Mouse (Mus musculus) adrenal gland, adult 8-10 months (tissue): ENCODE results near the gene 1810062G17Rik. TPM values are rescaled to one million over a fixed set of nuclear protein-coding genes. Genes with fewer than 3 reads are reported as not detected.

ENCODE experiments used
- DNase-seq: peaks from one replicate; pipeline ENCODE4 v3.0.0; 2022
- total RNA-seq, 4 experiments: library from RNA; stranded (reverse); gene quantifications; 2 replicates each; pipeline ENCODE4 v1.2.4; 2022

1810062G17Rik gene
- 1 to 10 TPM in 2 of 4 experiments, under 1 TPM in 2; 0.52 to 1.8 (median 0.86) TPM for total RNA-seq

DNA sequence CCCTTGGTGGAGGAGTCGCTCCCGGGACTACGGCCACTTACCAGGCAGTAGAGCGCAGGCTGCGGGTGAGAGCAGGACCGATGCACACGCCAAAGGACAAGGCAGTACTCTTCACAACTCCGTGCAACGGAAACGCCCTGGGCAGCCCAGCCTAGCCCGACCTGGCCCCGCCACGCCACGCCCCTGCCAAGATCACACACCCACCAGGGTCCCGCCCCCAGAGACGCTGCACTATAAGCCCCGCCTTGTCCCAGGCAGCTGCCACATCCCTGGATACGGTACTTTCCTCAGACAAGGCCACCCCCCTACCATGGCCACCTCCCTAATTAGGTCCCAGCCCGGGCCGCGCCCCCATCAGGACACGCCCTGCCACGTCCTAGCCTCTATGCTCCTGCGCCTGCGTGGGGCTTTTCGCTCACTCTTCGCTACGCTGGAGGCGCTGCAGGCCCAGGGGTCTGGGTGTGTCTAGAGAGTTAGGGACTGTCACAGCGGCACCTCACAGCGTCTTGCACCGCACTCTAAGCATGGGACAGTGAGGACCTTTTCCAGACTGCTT is at the start of gene 1810062G17Rik, which contains the start of gene Anxa5:
1810062G17Rik (plus strand) TSS at position 406 of the 556 bp plus-strand sequence.
Anxa5 (minus strand) TSS at position 363 of the 556 bp plus-strand sequence.
- DNase-seq: peak; percentile 100

DNA sequence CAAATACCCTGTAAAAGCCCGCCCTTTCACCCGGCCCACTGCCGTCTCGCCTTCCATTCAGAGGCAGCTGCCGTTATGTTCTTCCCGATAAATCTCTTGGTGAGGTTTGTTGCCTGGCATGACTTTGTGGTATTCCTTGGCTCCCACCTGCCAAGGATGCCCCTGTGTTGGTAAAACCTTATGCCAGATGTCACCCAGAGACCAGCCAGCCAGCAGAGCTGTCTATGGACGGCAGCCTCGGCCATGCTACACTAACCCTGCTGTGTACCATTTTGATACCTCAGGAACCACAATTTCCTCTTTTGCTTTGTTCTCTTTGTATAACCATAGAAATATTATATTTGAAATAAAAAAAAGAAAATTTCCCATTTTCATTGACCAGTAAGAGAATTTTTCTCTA is 48.4 kb upstream of the 1810062G17Rik start:
- no peak for DNase-seq

DNA sequence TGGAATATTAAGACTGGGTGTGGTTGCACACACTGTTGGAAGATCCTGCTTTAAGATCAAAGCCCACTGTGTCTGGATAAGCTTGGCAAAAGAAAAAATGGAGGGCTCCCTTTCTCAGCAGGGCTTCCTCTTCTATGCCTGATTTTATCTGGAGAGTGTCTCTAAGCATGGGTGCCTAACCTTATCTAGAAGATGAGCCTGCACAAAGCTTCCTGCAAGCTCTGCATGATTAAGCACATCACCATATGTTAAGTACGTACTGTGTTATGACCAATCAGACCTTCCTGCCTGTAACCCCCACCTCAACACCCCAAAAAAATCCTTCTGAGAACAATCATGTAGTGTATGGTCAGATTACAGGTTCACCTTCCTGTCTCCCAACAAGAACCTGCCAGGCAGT is 45.4 kb upstream of the 1810062G17Rik start:
- DNase-seq: no peak

DNA sequence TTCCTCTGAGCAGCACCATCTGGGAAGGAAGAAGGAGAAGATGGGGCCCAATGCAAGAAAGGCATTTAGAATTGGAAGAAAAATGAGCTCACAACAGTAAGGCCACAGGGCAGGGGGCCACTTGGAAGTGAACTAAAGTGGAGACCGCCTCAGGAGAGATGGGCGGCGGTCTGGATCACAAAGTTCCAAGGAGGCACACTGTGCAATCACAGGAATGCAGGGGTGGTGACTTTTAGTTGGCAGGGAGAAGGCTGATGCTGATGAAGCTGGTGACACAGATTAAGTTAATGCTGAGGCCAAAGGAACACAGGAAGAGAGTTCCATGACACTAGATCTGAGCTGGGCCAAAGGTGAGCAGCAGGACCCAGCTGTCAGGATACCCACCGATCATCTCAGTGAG is 35.5 kb upstream of the 1810062G17Rik start:
- no peak for DNase-seq

DNA sequence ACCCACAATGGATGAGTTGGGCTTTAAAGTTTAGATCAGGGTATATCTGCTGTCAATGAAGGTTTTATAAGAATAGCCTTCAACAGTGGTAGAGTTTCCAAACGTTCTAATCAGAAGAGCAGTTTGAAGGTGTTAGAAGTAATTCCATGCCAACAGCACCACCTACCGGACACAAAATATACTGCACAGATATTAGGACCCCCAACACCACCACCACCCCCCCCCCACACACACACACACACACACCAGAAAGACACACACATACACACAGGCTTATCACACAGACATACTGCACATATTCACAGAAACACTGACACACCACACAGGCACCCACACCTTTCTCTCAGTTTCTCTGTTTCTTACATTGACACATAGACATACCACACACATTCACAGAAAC is 33.3 kb upstream of the 1810062G17Rik start:
- no peak for DNase-seq

DNA sequence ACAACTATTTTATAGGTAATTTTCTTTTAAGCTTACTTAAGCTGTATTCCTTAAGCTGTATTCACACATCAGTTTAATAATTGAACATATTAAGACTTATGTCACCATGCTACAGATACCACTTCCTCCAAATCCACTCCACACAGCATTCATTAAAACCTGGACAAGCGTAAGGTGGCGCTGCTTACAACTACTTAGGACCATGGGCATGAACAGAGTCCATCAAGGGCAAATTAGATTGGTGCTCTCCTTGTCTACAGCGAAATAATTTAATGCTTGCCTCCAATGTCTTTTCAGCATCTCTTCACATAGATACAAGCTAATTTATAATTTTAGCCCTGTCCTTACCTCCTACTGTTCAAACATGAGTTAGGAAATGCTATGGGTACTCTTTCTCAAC is 29.7 kb upstream of the 1810062G17Rik start:
- no peak for DNase-seq

DNA sequence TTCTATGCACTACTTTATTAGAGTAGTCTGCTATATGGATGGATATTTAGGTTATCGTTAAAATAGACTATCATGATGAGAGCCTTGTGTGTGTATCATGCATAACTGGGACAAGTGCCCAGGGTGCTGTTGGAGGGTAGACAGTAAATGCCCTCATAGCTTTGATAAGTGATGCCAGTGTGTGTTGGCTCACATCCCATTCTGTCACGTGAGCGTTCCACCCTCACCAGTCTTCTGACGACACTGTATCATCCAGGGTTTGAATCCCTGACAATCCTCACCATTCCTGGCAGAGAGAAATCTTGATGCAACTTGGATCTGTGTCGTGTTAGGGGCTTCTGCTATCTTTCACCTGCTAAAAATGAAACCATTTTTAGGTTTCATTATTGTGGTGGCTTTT is 29.2 kb upstream of the 1810062G17Rik start:
- DNase-seq: no peak

DNA sequence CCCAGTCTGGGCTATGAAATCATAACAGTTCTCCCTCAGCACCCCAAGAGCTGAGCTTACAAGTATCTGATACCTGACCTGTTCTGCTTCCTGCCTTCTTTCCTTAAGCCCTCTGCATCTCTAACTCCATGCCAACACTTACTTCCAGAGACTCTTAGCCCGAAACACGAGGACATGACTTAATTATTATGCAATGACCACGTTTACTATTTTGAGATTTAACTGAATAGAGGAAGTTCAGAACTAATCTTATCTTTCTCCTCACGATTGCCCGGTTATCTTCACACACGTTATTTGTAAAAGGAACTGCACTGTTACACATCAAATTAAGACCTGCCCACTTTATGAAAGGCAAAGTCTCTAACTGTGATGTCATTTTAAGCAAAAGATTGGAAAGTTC is 28.8 kb upstream of the 1810062G17Rik start:
- DNase-seq: no peak

DNA sequence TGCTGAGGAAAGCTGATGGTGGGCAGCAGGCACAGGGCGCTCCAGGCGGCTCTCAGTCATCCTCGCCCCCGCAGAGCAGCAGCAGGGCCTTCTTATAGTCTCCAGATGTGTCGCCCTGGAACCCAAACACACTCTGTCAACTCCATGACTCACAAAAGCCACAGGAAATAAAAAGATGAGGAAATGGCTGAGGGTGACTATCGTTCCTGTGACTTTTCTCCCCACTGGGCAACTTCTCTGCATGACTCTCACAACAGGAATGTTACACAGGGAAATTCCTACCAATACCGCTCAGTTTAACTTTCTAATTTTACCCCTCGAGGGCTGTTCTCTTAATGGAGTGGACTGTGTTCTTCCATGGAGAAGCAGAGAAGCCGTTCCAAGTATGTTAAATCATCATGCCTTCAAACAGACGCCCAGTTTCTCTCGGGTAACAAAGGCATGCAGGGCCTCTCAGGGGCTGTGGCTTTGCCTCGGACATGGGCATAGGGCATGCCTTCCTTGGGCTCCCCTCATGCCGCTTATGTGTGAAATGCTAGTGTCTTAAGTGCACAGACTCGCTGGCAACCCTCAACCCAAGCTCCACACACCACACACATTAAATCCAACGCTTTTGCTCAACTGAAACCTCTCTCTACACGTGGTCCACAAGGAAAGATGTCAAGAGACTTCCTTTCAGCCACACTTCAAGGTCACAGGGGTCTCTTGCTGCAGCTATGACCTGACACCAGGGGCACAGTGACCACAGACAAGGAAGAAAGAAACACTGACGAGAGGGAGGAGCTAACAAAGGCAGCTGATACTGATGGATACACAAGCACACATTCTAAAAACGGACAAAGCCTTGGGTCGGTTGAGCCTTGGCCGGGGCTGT is 26.2 kb upstream of the 1810062G17Rik start:
- no peak for DNase-seq

DNA sequence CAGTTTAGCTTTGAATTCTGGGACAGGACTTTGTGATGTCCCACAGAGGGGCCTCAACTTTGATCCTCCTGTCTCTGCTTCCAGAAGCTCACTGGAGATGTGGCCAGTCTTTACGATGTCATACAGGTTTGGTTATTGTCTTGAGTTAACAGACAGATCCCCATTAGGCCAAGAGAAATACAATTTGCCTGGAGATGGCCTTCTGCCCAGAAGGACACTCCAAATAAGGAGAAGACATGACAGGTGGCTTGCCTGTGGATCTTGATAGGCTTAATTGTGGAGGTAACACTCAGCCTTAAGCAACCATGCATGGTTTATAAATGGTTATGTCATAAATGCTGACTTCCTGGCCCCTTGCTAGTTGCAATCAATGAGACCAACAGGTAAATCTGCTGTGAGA is 23.2 kb upstream of the 1810062G17Rik start:
- DNase-seq: no peak

DNA sequence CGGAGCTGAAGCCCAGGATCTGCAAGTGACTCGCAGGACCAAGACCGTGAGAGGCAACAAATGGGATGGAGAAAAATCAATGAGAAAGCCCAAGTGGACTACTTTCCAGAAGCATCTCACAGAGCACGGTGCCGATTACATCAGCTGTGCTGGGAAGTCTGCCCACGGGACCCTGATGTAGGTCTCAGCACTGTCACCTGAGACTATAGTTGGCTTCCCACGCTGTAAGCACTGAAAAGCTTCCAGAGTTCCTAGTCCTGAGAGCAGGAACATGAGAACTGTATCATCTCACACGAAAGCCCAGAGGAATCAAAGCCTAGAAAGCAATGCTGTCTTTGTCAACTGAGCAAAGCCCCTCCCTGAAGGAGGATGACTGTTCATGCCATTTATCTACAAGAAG is 20.6 kb upstream of the 1810062G17Rik start:
- no peak for DNase-seq

DNA sequence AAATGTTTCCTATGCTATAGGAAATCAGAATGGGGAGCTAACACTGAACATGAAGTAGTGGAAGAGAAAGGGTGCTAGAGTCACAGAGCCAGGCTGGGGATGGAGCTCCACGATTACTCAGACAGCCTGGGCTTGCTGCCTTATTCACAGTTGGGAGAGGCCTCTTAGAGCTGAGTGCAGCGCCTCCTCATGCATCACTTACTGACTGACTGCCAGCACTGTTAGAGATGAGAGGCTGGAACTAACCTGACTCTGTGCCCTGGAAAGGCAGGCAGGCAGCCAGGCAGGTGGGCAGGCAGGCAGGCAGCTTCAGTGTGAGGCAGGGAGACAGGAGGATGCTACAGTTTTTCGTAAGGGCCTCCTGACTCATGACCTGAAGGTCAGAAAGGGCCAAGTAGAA is 20.2 kb upstream of the 1810062G17Rik start:
- DNase-seq: no peak

DNA sequence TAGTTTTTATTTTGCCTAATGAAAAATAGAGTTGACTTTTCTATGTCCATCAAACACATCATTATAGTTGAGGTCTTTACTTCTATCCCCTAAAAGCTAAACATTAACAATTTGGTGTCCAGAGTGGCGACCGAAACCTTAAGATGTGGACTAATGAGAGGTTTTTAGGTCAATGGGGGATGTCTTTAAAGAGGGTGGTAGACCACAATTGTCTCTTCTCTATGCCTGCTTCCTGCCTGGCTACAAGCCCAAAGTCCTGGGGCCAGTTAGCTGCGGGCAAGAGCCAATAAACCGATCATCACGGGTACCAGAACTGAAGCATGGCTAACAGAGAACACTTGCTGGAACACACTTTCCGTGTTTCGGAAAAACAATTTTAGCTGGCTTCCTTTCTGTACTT is 15.0 kb upstream of the 1810062G17Rik start:
- no peak for DNase-seq

DNA sequence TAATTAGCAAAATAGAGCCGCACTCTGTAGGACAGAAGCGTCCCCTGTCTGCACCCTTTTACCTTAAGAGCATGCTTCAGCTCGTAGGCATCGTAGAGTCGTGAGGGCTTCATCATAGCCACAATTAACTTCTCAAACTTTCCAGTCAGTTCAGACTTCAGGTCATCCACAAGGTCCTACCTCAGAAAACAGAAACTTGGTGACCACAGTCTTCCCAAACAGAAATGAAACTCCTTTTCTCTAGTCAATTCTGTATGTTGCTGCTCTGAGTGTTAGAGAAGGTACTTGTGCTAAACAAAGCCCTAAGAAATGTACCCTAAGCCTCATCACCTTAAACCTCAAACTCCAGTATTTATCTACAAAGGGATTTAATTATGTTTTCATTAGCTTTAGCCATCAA is 13.9 kb upstream of the 1810062G17Rik start:
- no peak for DNase-seq

DNA sequence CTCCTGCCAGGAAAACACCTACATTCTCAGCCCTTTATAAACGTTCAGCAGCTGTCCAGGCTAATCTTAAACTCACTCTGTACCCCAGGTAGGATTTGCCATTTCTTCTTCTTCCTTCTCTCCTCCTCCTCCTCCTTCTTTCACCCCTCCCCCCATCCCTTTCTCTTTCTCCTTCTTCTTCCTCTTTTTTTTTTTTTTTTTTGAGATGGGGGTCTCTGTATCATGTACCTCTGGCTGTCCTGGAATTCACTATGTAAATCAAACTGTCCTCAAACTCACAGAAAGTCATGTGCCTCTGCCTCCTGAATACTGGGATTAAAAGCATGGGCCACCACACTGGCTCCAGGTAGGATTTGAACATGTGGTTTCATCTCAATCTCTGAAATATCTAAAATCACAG is 13.4 kb upstream of the 1810062G17Rik start:
- DNase-seq: no peak

DNA sequence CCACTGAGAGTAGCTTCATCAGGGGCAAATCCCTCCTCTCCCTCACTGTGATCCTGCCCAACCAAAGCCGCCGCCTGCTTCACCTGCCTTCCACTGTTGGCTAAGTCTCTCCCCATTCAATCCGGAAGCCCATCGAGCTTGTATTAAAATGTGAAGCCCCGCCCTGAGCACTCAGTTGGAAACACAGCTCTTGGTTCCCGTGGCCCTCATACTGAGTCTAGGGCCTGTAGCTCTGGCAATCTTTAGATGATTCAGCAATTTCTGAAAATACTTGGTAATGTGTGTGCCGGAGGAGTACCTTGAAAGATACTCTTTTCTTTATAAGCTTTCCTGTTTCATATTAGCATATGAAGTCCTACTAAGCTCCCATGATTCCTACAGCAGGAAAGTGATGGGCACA is 10.2 kb upstream of the 1810062G17Rik start:
- DNase-seq: no peak

DNA sequence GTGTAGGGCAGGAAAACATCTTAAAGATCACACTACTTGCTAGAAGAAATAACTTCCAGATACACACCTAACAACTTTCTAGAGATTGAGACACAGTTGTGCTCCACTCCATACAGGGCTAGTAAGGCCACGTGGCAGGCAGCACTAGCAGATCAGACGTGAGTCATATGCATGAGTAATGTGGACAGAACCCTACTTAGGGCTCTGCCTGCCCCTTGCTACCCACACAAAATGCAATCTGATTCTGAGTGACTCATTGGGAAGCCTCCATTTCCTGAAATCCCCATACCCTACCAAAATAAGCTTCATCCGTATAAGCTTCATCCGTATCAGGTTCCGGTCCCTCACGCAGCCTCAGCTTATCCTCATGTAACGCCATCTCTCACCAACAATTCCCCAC is 8.1 kb upstream of the 1810062G17Rik start:
- peak; percentile 44 for DNase-seq

DNA sequence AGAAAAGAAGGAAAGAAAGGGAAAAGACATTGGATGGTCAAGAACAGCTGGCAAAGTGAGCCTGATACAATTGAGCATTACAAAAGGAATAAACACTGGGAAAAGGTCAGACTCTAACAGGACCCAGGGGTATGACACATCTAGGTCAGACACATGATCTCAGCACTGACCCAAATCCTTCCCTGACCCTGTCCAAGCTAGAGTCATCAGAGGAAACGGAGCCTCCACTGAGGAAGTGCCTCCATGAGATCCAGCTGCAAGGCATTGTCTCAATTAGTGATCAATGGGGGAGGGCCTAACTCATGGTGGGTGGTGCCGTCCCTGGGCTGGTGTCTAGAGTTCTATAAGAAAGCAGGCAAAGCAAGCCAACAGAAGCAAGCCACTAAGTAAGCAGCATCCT is 6.9 kb upstream of the 1810062G17Rik start:
- peak; percentile 43 for DNase-seq

DNA sequence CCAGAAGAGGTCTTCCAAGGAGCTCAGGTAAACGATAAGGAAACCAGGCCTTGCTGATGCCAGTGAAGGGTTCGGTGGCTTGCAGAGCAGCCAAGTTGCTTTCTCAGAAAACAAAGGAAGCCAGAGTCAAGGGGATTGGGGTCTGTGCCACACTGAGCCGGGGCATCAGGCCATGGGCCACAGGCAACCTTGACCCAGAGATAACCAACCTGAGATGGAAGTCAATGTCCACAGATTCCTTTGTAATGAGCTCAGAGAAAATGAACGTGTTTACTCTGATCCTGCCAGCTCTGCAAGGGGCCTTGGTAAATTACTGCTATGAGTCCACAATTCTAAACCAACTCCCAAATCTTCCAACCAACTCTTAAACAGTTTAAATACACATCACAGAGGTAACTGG is 3.9 kb upstream of the 1810062G17Rik start:
- peak; percentile 39 for DNase-seq

DNA sequence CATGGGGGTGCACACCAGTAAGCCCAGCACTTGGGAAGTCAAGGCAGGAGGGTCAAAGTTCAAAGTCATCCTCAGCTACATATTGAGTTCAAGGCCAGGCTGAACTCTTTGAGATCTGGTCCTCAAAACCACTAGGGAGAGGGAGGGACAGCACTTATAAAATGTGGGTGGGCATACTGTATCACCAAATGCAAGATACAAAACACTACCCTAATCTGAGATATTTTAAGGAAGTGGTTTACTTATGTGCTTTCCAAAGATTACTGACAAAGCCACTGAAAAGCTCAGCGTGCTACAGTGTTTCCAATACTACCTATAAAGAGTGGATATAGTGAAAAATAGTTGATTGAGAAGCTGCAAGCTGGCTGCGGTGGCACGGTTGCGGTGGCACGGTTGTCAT is 2.5 kb upstream of the 1810062G17Rik start:
- DNase-seq: no peak

DNA sequence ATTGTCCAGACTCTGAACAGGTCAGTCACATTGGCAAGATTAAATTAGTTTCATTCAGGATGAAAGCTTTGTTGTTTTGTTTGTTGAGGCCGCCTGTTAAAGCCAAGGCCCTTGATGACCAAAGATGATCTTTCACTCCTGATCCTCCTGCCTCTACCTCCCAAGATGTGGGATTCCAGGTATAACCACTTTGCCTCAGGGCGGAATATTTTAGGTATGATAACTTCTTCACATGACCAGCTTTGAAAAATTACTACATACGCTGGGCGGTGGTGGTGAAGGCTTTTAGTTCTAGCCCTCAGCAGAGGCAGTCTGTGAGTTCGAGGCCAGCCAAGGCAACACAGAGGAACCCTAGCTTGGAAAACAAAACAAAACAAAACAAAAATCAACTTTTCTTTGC is 1.3 kb upstream of the 1810062G17Rik start:
- no peak for DNase-seq

DNA sequence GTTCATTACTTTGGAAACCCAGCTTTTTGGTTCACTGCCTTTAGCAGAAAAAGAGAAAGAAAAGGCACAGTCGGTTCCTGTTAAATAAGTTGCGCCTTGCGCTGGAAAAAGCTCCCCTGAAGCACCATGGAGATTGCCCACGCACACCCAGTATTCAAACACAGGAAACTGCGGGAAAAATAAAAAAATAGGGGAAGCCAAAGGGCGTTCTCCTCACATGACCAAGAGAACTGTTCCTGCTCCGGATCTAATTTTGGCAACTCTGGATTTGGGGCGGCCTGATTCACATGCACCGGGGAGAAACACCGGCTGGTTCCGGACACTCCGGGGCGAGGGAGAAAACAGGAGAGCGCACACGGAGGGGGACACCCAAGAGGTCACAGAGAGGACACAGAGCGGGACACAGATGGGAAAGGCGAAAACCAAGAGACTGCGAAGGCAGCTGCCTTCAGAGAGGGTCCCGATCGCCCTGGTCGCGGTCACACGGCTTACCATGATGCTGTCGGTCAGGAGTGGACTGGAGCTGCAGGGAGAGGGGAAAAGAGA is 726 bp upstream of the 1810062G17Rik start:
- DNase-seq: peak; percentile 42

DNA sequence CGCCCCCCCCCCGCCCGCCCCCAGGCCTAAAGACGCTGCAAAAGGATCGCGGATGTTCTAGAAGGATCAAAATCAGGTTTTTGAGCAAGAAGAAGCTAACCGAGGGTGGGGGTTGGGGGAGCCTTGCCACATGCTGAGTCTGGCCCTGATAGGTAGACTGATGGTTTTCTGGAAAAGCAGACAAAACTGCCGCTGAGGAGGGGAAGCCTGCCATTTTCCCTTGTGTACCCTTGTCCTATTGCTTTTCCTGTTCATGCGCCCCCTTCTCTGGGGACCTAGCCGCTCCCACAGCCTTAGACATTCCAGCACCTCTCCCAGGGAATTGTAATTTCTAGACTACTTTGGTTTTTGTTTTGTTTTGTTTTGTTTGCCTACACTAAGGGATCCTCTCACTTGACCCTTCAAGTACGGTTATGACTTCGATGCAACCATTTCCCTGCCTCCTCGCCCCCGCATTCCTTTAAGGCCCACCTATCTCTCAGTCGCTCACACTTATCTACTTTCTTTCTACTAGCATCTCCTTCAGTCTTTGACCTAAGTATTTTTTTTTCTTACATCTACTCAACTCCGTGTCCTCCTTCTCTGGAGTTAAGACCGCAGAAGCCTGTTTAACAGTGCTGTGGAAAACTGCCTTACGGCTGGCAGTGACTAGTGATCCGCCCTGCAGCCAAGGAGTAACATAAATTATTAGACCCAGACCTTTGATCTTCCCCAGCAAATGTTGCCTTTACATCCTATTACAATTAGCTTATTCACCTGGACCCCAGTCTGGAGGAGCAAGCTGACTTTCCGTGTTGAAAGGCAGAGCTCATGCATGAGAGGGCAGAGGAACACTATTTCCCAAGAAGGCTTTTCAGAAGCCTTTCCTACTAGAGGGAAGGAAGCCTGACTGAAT is 771 bp downstream of the 1810062G17Rik start:
- no peak for DNase-seq
